Mouse (Mus musculus) CH12.LX (cell line): ENCODE results near the gene Arhgap21. TPM values are rescaled to one million over a fixed set of nuclear protein-coding genes. Genes with fewer than 3 reads are reported as not detected.

Source experiments
- DNase-seq: peaks from one replicate; pipeline ENCODE4 v3.0.0-alpha.2; 2013; ENCODE audit errors: extremely low read depth
- H3K27ac ChIP-seq: 2 replicates; pipeline ENCODE4 v1.5.1; 2012; ENCODE audit warnings: low read depth, mild to moderate bottlenecking, control low read depth, moderate library complexity; ENCODE audit not compliant: insufficient read depth
- H3K27me3 ChIP-seq: replicated peaks from 2 replicates; pipeline ENCODE3; 2012; ENCODE audit warnings: inconsistent platforms
- H3K36me3 ChIP-seq, 2 experiments: replicated peaks in 1 of 2; 2 replicates each; pipeline versions ENCODE3 to v1.6.1; 2012; ENCODE audit warnings: inconsistent platforms in 1 of 2, low read length in 1 of 2, mild to moderate bottlenecking in 1 of 2, mixed read lengths in 1 of 2, moderate library complexity in 1 of 2; ENCODE audit not compliant: control insufficient read depth in 1 of 2, insufficient read depth in 1 of 2
- H3K4me1 ChIP-seq, 2 experiments: 2 replicates each; pipeline ENCODE4 v1.6.1; 2012; ENCODE audit warnings: inconsistent platforms in 1 of 2, moderate library complexity in 1 of 2; ENCODE audit not compliant: insufficient read depth in 2 of 2, control insufficient read depth in 1 of 2
- H3K4me2 ChIP-seq: 2 replicates; pipeline ENCODE4 v1.6.1; 2012; ENCODE audit warnings: low read depth, mild to moderate bottlenecking, control low read depth; ENCODE audit not compliant: poor library complexity, insufficient read depth, severe bottlenecking
- H3K4me3 ChIP-seq, 3 experiments: fragments of 150-350 bp in 1 of 3; sonication (generic) in 1 of 3; replicated peaks in 1 of 3; 2 replicates each; pipeline versions ENCODE3 to v1.5.1; 2011 to 2012; ENCODE audit warnings: low read depth in 2 of 3, low read length in 2 of 3, mild to moderate bottlenecking in 2 of 3, moderate library complexity in 2 of 3, control low read depth in 1 of 3, improper control_type of control experiment in 1 of 3, inconsistent platforms in 1 of 3, mixed read lengths in 1 of 3; ENCODE audit not compliant: poor library complexity in 1 of 3
- H3K79me2 ChIP-seq: replicated peaks from 2 replicates; pipeline ENCODE4 v1.6.1; 2012; ENCODE audit warnings: mild to moderate bottlenecking, moderate library complexity; ENCODE audit not compliant: control insufficient read depth, poor library complexity, insufficient read depth, severe bottlenecking; ENCODE audit errors: extremely low read depth
- H3K9ac ChIP-seq: 2 replicates; pipeline ENCODE4 v1.6.1; 2012; ENCODE audit warnings: low read depth, mild to moderate bottlenecking, control low read depth, moderate library complexity; ENCODE audit not compliant: insufficient read depth
- H3K9me3 ChIP-seq: replicated peaks from 2 replicates; pipeline ENCODE3; 2012; ENCODE audit warnings: low read length, inconsistent platforms, mixed read lengths
- BHLHE40 ChIP-seq: IDR thresholded peaks from 2 replicates; pipeline ENCODE4 v1.6.1; 2011; ENCODE audit warnings: mild to moderate bottlenecking, low read depth, low read length, improper control_type of control experiment
- CHD2 ChIP-seq: IDR thresholded peaks from 2 replicates; pipeline ENCODE4 v1.6.1; 2011; ENCODE audit warnings: low read length, improper control_type of control experiment
- E2F4 ChIP-seq: IDR thresholded peaks from 2 replicates; pipeline ENCODE4 v1.6.1; 2011; ENCODE audit warnings: low read depth, low read length, improper control_type of control experiment; ENCODE audit not compliant: insufficient replicate concordance
- ELF1 ChIP-seq: IDR thresholded peaks from 2 replicates; pipeline ENCODE4 v1.6.1; 2014; ENCODE audit warnings: low read depth, mild to moderate bottlenecking, inconsistent platforms, low read length, improper control_type of control experiment
- EP300 ChIP-seq: IDR thresholded peaks from 2 replicates; pipeline ENCODE4 v1.6.1; 2011; ENCODE audit warnings: low read length, improper control_type of control experiment
- IRF4 ChIP-seq: IDR thresholded peaks from 2 replicates; pipeline ENCODE4 v1.6.1; 2014; ENCODE audit warnings: low read depth, mild to moderate bottlenecking, inconsistent platforms, low read length, improper control_type of control experiment
- JUN ChIP-seq: IDR thresholded peaks from 2 replicates; pipeline ENCODE4 v1.6.1; 2011; ENCODE audit warnings: low read depth, mild to moderate bottlenecking, low read length, improper control_type of control experiment, moderate library complexity; ENCODE audit not compliant: insufficient read depth
- MAX ChIP-seq: IDR thresholded peaks from 2 replicates; pipeline ENCODE4 v1.6.1; 2011; ENCODE audit warnings: low read length, improper control_type of control experiment
- MAZ ChIP-seq: IDR thresholded peaks from 2 replicates; pipeline ENCODE4 v1.6.1; 2012; ENCODE audit warnings: low read depth, mild to moderate bottlenecking, inconsistent platforms, low read length, improper control_type of control experiment, moderate library complexity
- MXI1 ChIP-seq: IDR thresholded peaks from 2 replicates; pipeline ENCODE4 v1.6.1; 2011; ENCODE audit warnings: mild to moderate bottlenecking, low read depth, low read length, improper control_type of control experiment
- NELFE ChIP-seq: IDR thresholded peaks from 2 replicates; pipeline ENCODE4 v1.6.1; 2011; ENCODE audit warnings: low read depth, low read length, improper control_type of control experiment
- POLR2A ChIP-seq: IDR thresholded peaks from 2 replicates; pipeline ENCODE4 v1.6.1; 2011; ENCODE audit warnings: low read depth, mild to moderate bottlenecking, improper control_type of control experiment, low read length
- POLR2AphosphoS2 ChIP-seq: IDR thresholded peaks from 2 replicates; pipeline ENCODE4 v1.6.1; 2011; ENCODE audit warnings: low read depth, low read length, improper control_type of control experiment
- RAD21 ChIP-seq: IDR thresholded peaks from 2 replicates; pipeline ENCODE4 v1.6.1; 2011; ENCODE audit warnings: low read depth, mild to moderate bottlenecking, low read length, improper control_type of control experiment, moderate library complexity
- SIN3A ChIP-seq: IDR thresholded peaks from 2 replicates; pipeline ENCODE4 v1.6.1; 2012; ENCODE audit warnings: low read length, improper control_type of control experiment, inconsistent platforms
- SMC3 ChIP-seq: IDR thresholded peaks from 2 replicates; pipeline ENCODE4 v1.6.1; 2011; ENCODE audit warnings: low read depth, low read length, improper control_type of control experiment
- TBP ChIP-seq: conservative IDR thresholded peaks from 2 replicates; pipeline ENCODE4 v1.6.1; 2011; ENCODE audit warnings: low read depth, low read length, improper control_type of control experiment
- TCF12 ChIP-seq: IDR thresholded peaks from 2 replicates; pipeline ENCODE4 v1.6.1; 2014; ENCODE audit warnings: low read depth, mild to moderate bottlenecking, inconsistent platforms, low read length, improper control_type of control experiment
- ZMIZ1 ChIP-seq: IDR thresholded peaks from 2 replicates; pipeline ENCODE4 v1.6.1; 2012; ENCODE audit warnings: low read depth, mild to moderate bottlenecking, inconsistent platforms, low read length, improper control_type of control experiment
- dilution Hi-C: fragments of 300-500 bp; cut with MboI; formaldehyde crosslinking; loops from 2 replicates; pipeline ENCODE4 v1.14.3; 2020; ENCODE audit warnings: low sequenced_read_pairs; ENCODE audit not compliant: extremely low pct_unique_long_range_greater_than_20kb, extremely low pct_ligation_motif_present
- in situ Hi-C: fragments of 300-500 bp; cut with MboI; formaldehyde crosslinking; loops from 3 replicates; pipeline ENCODE4 v1.14.3; 2019; ENCODE audit warnings: low sequenced_read_pairs, low pct_ligation_motif_present, low pct_unique_long_range_greater_than_20kb, mixed read lengths
- polyA plus RNA-seq: library from polyadenylated mRNA; unstranded; fragments of >175 nt; gene quantifications from 2 replicates; pipeline ENCODE4 v1.2.1, GENCODE M21; 2012; ENCODE audit warnings: low read depth; ENCODE audit not compliant: insufficient read length
- total RNA-seq, 2 experiments: library from RNA; depleted of rRNA; stranded (reverse); fragments of 300-350 nt in 1 of 2; fragments of >200 nt in 1 of 2; gene quantifications; 2 replicates each; pipeline ENCODE4 v1.2.3; 2012 to 2014

The Arhgap21 gene
- total and polyA plus RNA-seq, 3 experiments = 7.6 to 22.7 (median 10.8) TPM

- Histone ChIP-seq H3K9me3 (no peaks in the 10 kb centered on the region), H3K27me3 (no peaks in the 10 kb centered on the region), H3K27ac (0 out of 2 replicates have a peak overlapping the region, but pooled peaks have one; percentile 14), H3K4me3 (peak overlapping the region in 2 of 3 experiments; percentile 3 to 52), H3K79me2 (peaks cover 29% of the 10 kb centered on the region), H3K4me2 (peak overlapping the region; percentile 97), H3K9ac (peak overlapping the region; percentile 64), H3K36me3 (peaks cover 0 to 12% of the 10 kb centered on the region in 2 experiments), H3K4me1 (peaks cover 6 to 74% of the 10 kb centered on the region in 2 experiments)
- in situ Hi-C loops (loop anchor here (10.0 kb wide), 1 partner anchor 46 kb away; no protein-coding TSS in a partner anchor), dilution Hi-C loops (no loop called here)
- DNase-seq = peak; percentile 27
- no peak for TF ChIP-seq JUN
Observed at GRCm38 (mm10) chr2:20961295-20961694, 7.4 kb downstream of the Arhgap21 start.

GRCm38 (mm10) chr2:20960668-20961035 is 8.0 kb downstream of the Arhgap21 start:
- Histone ChIP-seq H3K79me2 (peaks cover 29% of the 10 kb centered on the region), H3K27ac (no peak overlapping the region), H3K9me3 (no peaks in the 10 kb centered on the region), H3K4me2 (no peak overlapping the region; the same call in 1 of the 2 replicates), H3K9ac (no peak overlapping the region), H3K36me3 (peaks cover 0 to 14% of the 10 kb centered on the region in 2 experiments), H3K4me3 (no peak overlapping the region), H3K27me3 (no peaks in the 10 kb centered on the region), H3K4me1 (peaks cover 6 to 74% of the 10 kb centered on the region in 2 experiments)
- no peak for TF ChIP-seq SMC3
- no peak for TF ChIP-seq TBP
- no peak for TF ChIP-seq ZMIZ1
- no peak for TF ChIP-seq MXI1
- no peak for TF ChIP-seq MAX
- no peak for TF ChIP-seq BHLHE40
- no peak for TF ChIP-seq EP300
- TF ChIP-seq JUN = no peak
- TF ChIP-seq POLR2A = no peak
- no peak for TF ChIP-seq RAD21
- no peak for TF ChIP-seq ELF1
- TF ChIP-seq NELFE = no peak
- TF ChIP-seq SIN3A = no peak
- no peak for TF ChIP-seq CHD2
- no peak for TF ChIP-seq E2F4
- no peak for TF ChIP-seq IRF4
- TF ChIP-seq TCF12 = no peak
- TF ChIP-seq MAZ = no peak
- no peak for TF ChIP-seq POLR2AphosphoS2
- no peak for DNase-seq
- in situ Hi-C loops (loop anchor here (10.0 kb wide), 1 partner anchor 46 kb away; no protein-coding TSS in a partner anchor), dilution Hi-C loops (no loop called here)
